Mouse (Mus musculus): ENCODE measurements around the gene Exph5.

GRCm38 (mm10) chr9:53302415-53302814 lies 945 bp downstream of the Exph5 start:
- TF ChIP-seq CTCF (IDR thresholded peaks at IDR 0.05; ENCODE audit: extremely low read depth, insufficient read length, insufficient replicate concordance, low read depth, low read length) (no peak), POLR2A (IDR thresholded peaks at IDR 0.05; ENCODE audit: low read depth, low read length) (no peak)
